Mouse (Mus musculus) urinary bladder, postnatal 25 days (tissue): ENCODE measurements at regions not wholly inside any gene's neighbourhood (a gene's known extent, or its start where the extent isn't known, plus 50 kb on each side); places are given as distances from the start of the nearest gene placed in this dataset.

ENCODE experiments used
- DNase-seq: peaks from one replicate; pipeline ENCODE4 v3.0.0; 2022; ENCODE audit warnings: low spot score

DNA sequence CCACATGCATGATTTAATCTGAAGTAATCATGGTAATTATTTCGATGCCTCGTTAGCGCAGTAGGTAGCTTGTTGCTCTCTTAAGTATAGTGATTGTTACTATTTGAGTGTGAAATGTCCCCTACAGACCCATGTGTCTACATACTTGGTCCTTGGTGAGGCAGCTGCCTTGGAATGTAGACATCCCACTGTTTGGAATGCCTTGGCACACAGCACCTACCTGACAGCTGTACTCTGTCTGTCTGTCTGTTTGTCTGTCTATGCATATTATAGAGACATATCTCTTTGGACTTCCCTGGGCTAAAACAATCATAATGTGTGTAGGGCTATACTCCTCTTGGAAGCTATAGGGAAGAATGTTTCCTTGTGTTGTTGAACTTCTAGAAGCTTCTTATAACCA, 83.7 kb upstream of the Runx3 start:
- no peak for DNase-seq

DNA sequence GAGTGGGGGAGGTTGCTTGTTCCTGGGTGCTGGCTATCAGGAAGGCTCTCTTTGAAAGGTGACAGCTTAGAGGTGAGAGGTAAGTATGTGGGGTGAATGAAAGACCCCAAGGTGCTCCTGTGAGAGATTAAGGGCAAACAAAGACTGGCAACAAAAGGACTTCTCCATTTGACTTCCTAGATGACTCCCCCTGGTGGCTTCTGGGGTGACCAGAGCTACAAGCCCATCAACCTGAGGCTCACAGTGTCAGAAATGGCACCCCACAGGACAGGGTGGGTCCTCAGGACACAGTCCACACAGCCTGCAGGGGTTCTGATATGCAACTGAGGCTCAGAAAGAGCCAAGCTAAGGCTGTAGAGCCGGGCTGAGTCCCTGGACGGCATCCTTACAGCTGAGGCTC, 81.2 kb upstream of the Runx3 start:
- DNase-seq: no peak

- no peak for DNase-seq
Observed at GRCm38 (mm10) chr4:135041921-135042320, 78.5 kb upstream of the Runx3 start.

GRCm38 (mm10) chr4:135042501-135042900, 78.0 kb upstream of the Runx3 start:
- no peak for DNase-seq

DNA sequence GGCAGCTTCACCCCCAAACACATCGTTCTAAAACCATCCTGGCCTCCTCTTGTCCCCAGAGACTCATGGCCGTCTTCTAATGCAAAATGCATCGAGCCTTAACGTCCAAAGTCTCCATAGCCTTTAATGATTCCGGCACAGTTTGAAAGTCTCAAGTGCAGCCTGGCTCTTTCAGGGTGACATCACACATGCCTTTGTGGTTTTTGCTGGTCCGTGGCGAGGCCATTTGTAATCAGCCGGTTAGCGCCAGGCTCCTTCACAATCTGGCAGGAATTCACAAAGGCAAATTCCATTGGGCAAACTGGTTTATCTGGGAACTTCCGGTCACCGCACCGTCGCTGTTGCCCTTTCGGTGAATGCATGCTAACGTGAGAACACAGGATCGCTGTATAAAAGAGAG, 75.4 kb upstream of the Runx3 start:
- DNase-seq: no peak

GRCm38 (mm10) chr4:135046619-135047018, 73.8 kb upstream of the Runx3 start:
- no peak for DNase-seq

GRCm38 (mm10) chr4:135047251-135047650, 73.2 kb upstream of the Runx3 start:
- DNase-seq: no peak

DNA sequence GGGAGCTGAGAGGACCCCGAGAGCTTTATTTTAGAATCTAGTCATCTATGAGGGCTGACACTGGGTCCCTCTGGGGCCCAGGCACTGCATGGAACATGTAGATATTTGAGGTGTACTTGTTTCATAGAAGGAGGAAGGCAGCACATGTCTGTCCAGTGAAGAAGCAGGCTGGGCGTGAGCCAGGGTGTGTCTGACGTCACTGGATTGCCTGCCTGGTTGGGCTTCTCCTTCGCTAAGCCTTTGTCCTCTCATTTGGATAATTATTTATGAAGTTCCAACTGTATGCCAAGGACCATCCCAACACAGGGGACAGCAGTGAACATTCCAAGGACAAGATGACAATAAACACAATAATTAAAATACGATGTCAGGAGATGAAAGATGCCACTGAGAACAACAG, 72.7 kb upstream of the Runx3 start:
- no peak for DNase-seq

GRCm38 (mm10) chr4:135049924-135050323, 70.5 kb upstream of the Runx3 start:
- DNase-seq: no peak

- DNase-seq: no peak
Observed at GRCm38 (mm10) chr4:135051466-135051865, 69.0 kb upstream of the Runx3 start.

GRCm38 (mm10) chr4:135053585-135053984, 66.9 kb upstream of the Runx3 start:
- DNase-seq: no peak

DNA sequence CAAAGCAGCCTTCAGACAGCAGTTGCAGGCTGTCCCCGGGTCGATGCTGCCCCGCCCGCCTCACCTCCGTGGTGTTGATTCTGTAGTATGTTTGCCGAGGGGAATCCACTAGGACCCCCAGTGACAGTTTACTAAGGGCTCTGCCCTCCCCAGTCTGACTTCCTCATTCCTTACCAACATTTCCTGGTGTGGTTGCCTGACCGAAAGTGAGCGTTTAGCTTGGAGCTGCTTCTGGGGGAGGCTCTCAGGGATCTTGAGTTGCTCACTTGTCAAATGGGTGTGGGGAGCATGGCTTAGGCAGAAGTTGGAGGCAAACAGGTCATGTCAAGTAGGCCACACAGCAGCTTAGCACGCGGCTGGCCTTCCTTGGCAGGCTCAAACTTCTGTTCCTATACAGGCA, 66.1 kb upstream of the Runx3 start:
- DNase-seq: no peak

- DNase-seq: no peak
Observed at GRCm38 (mm10) chr4:135056371-135056770, 64.1 kb upstream of the Runx3 start.

GRCm38 (mm10) chr4:135057286-135057685, 63.2 kb upstream of the Runx3 start:
- DNase-seq: no peak

DNA sequence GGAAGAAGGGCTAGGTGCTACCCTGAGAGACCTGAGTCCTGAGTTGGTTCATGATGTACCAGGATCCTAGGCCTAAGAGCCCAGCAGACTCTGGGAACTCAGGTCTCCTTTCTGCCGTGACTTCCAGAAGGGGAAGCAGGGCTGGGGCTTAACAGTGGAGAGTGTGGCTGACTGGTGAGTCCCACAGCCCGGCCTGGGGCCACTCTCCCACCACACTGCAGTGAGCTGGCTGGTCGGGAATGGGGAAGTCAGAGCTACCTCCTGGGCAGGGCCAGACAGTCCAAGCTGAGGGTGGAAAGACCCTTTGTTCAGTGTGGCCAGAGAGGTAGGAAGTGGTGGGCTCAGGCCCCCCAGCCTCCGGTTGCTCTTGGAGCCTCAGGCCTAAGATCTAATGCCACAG, 61.6 kb upstream of the Runx3 start:
- DNase-seq: no peak

- no peak for DNase-seq
Observed at GRCm38 (mm10) chr4:135061030-135061743, 59.3 kb upstream of the Runx3 start.

GRCm38 (mm10) chr4:135066766-135067479, 53.5 kb upstream of the Runx3 start:
- peak; percentile 82 for DNase-seq

DNA sequence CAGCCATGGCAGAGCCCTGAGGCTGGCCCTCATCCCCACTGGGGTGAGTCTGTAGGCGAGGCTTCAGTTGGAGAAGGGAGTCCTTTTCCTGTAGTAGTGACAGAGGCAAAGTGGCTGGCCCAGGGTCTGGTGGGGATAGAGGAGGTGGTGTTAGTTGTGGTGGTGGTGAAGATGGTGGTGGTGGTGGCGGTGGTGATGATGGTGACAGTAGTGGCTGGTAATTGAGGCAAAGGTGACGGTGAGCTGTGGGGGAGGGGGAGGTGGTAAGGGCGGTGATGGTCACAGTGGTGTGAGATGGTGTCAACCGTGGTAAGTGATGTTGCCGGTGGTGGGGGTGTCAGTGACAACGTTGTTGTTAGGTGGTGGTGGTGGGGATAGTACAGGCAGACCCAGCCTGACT, 52.6 kb upstream of the Runx3 start:
- DNase-seq: no peak

- no peak for DNase-seq
Observed at GRCm38 (mm10) chr4:135069818-135070217, 50.6 kb upstream of the Runx3 start.
